Mouse (Mus musculus) layer of hippocampus, postnatal 14 days (tissue): ENCODE measurements around the gene Teddm1a. TPM values are rescaled to one million over a fixed set of nuclear protein-coding genes. Genes with fewer than 3 reads are reported as not detected.
"Not testable (repeated sequence)": the region's sequence is repeated elsewhere in the genome, so short reads cannot be mapped to it uniquely, and the experiment has no call there.

ENCODE experiments used
- DNase-seq, 2 experiments: peaks; one replicate each; pipeline ENCODE4 v3.0.0; 2021 to 2022; ENCODE audit warnings: low spot score in 2 of 2, mixed read lengths in 1 of 2
- long read RNA-seq, 2 experiments: library from polyadenylated mRNA; stranded (forward); transcript quantifications; one replicate each; pipeline ENCODE4 v2.0.0; 2021
- total RNA-seq, 2 experiments: library from RNA; stranded (reverse); gene quantifications; 2 replicates each; pipeline ENCODE4 v1.2.3; 2021

The Teddm1a gene
- total RNA-seq = not detected
- long read RNA-seq, experiment 1 = 0 reads
- long read RNA-seq, experiment 2 = 0 reads

GRCm38 (mm10) chr1:153891442-153891841 is at the start of gene Teddm1a:
Teddm1a (plus strand) TSS chr1:153891742.
- DNase-seq = no peak

GRCm38 (mm10) chr1:153842121-153842740 is 49.3 kb upstream of the Teddm1a start:
- DNase-seq = no peak

GRCm38 (mm10) chr1:153844042-153844441 is 47.5 kb upstream of the Teddm1a start, which contains the start of gene Rgsl1:
Rgsl1 (minus strand) TSS chr1:153844142.
- no peak for DNase-seq

GRCm38 (mm10) chr1:153846420-153846819 is 45.1 kb upstream of the Teddm1a start:
- DNase-seq = no peak

GRCm38 (mm10) chr1:153846867-153847266 is 44.7 kb upstream of the Teddm1a start:
- peak; percentile 4 to 37 for DNase-seq

- DNase-seq = not testable (repeated sequence)
Observed at GRCm38 (mm10) chr1:153852696-153853095, 38.8 kb upstream of the Teddm1a start.

- no peak for DNase-seq
Observed at GRCm38 (mm10) chr1:153855946-153856345, 35.6 kb upstream of the Teddm1a start.

GRCm38 (mm10) chr1:153874045-153874444 is 17.5 kb upstream of the Teddm1a start, which contains the start of gene Teddm1b:
Teddm1b (plus strand) TSS chr1:153874345.
- DNase-seq = no peak

- not testable (repeated sequence) for DNase-seq
Observed at GRCm38 (mm10) chr1:153880391-153880790, 11.2 kb upstream of the Teddm1a start.

- no peak for DNase-seq
Observed at GRCm38 (mm10) chr1:153886024-153886633, 5.4 kb upstream of the Teddm1a start.

GRCm38 (mm10) chr1:153890121-153890520 is 1.4 kb upstream of the Teddm1a start:
- no peak for DNase-seq

GRCm38 (mm10) chr1:153893746-153894145 is 2.2 kb downstream of the Teddm1a start:
- no peak for DNase-seq

- no peak for DNase-seq
Observed at GRCm38 (mm10) chr1:153894201-153894893, 2.8 kb downstream of the Teddm1a start.

- DNase-seq = peak; percentile 72 to 91
Observed at GRCm38 (mm10) chr1:153894979-153895378, 3.4 kb downstream of the Teddm1a start.

GRCm38 (mm10) chr1:153897196-153897595 is 5.7 kb downstream of the Teddm1a start:
- DNase-seq = no peak

- no peak for DNase-seq
Observed at GRCm38 (mm10) chr1:153898989-153899730, 7.6 kb downstream of the Teddm1a start.

- peak; percentile 93 to 97 for DNase-seq
Observed at GRCm38 (mm10) chr1:153899731-153900380, 8.3 kb downstream of the Teddm1a start, which contains the start of the genes Glul and Teddm2. Glul (plus strand) TSS chr1:153899944. Teddm2 (minus strand) TSS chr1:153900228.

GRCm38 (mm10) chr1:153900381-153900780 is 8.8 kb downstream of the Teddm1a start:
- DNase-seq = no peak

GRCm38 (mm10) chr1:153900860-153901730 is 9.6 kb downstream of the Teddm1a start:
- DNase-seq = no peak

- DNase-seq = no peak
Observed at GRCm38 (mm10) chr1:153903006-153903405, 11.5 kb downstream of the Teddm1a start.
